Mouse (Mus musculus) brain, embryonic 14.5 days (tissue): ENCODE measurements around the gene Erich4.

ENCODE experiments used
- CTCF ChIP-seq: fragments of 200-500 bp; IDR thresholded peaks from 2 replicates; pipeline ENCODE4 v1.5.1; 2012; ENCODE audit warnings: inconsistent platforms, mild to moderate bottlenecking, moderate library complexity, borderline replicate concordance; ENCODE audit not compliant: insufficient read depth, insufficient read length; ENCODE audit errors: extremely low read depth
- POLR2A ChIP-seq: fragments of 200-500 bp; IDR thresholded peaks from 2 replicates; pipeline ENCODE4 v1.6.1; 2012; ENCODE audit warnings: mild to moderate bottlenecking, inconsistent platforms, borderline replicate concordance; ENCODE audit not compliant: poor library complexity, insufficient read depth, insufficient read length, severe bottlenecking; ENCODE audit errors: extremely low read depth

GRCm38 (mm10) chr7:25610056-25610455 lies 5.6 kb downstream of the Erich4 start:
- TF ChIP-seq POLR2A (no peak), CTCF (no peak)
